Mouse (Mus musculus) CD4-positive naive resting alpha-beta T cell, adult 57 days (primary cell): ENCODE results near the gene Exosc5. TPM values are rescaled to one million over a fixed set of nuclear protein-coding genes. Genes with fewer than 3 reads are reported as not detected.

Experiments
- total RNA-seq: library from RNA; stranded (reverse); gene quantifications from one replicate; pipeline ENCODE4 v1.2.4, GENCODE M21; 2023

Exosc5 gene
- 61.9 TPM for total RNA-seq

GRCm38 (mm10) chr7:25658657-25659472 lies at the start of gene Exosc5, which contains the start of gene Bckdha:
Exosc5 (plus strand) TSS chr7:25659164.
Bckdha (minus strand) TSS chr7:25658981.

GRCm38 (mm10) chr7:25615706-25616011 lies 43.3 kb upstream of the Exosc5 start, which contains the start of gene Erich4:
Erich4 (minus strand) TSS chr7:25615892.

GRCm38 (mm10) chr7:25618865-25619721 lies 39.9 kb upstream of the Exosc5 start, which contains the start of gene Dmac2:
Dmac2 (plus strand) TSS chr7:25619414.

DNA sequence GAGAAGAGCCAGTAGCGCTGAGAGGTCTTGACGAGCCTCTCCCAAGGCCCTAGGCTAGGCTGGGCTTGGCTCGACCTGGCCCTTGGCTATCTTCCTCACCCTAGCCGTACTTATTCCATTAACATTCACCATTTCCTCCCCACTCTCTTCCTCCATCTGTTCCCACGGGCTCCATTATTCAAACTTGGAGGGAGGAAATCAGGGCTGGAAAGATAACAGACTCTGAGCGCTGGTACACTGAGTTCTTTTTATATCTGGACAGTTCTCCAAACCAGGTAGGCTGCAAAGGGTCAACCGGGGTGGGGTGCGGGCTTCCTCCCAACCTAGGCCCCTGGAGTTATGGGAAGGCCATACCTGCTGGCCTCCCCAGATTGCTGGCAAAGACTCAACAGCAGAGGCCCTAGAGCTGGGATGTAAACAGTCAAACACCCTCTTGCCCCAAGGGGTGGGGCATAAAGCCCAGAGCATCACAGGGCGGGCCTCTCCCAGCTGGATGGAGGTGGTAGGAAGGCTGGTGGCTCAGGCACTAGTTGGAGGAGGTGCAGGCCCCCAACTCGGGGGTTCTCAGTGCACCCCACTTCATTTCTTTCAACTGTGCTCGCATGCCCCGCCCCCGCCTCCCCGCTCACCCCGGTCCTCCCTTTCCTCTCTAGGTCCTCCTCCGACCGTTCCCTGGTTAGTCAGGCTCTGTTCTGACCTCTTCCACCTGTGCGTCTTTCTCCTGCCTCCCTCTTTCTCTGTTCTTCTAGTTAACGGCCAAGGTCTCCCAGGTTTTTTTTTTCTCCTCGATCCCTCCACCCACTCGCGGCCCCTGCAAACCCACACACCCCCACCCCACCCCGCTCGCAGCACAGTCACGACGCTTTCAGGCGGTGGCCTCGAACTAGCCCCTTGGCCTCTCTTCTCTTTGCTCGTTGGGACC lies 32.2 kb upstream of the Exosc5 start, which contains the start of gene B3gnt8:
B3gnt8 (plus strand) TSS at position 146 of the 922 bp plus-strand sequence.

DNA sequence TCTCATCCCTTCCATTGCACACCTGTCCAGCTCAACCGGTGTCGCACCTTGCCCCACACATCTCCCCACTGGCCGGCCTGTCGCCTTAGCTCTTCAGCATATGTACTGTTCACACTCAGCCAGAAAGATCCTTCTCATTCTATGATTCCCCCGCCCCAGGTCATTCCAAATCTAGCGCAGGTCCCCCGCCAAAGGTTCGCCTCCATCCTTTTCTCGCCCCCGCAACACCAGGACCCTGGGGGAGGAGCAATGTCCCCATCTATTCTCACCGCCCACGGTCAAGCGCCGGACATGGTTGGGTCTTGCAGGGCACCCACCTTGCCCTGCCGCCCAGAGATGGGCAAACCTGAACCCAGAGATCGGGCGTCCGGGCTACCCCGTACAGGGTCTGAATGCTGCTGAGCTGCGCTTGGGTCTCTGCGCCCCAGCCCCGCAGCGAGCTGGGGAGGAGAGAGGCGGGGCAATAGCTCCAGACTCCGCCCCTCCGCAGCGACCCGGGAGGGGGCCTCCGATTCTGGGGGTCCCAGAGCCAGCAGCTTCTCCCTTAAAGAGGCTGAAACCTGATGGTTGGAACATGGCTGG lies 15.8 kb downstream of the Exosc5 start, which contains the start of gene Tmem91:
Tmem91 (minus strand) TSS at position 448 of the 582 bp plus-strand sequence.

DNA sequence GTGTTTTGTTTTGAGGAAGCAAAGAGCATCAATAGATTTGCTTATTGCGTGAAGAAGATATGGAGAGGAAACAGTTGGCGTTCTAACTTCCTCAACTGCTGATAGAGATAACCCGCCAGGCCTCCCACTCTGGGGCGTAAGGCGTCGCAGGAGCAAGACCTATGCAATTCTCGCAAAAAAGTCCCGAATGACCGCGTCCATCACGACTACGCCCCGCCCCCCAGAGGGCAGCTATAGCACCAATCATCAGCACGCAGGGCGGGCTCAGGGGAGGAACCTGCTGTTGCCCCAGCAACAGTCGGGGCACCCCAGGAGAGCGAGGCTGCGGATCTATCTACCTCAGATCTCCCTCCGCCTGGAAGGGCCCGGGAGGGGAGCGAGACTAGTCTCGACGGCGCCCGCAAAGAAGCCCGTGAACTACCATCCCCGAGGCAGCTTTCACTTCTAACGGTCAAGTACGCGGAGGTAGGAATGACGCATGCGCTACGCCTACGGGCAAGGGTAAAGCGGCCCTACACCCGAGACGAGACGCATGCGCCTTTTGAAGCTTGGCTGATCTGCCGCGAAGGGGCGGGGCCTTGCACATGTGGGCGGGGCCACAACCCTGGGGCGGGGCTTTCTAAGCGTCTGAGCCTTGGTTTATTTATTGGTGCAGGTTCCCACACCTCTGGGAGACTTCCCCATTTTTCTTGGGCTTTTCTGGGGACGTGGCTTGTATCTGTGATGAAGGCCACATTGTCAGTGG lies 21.7 kb downstream of the Exosc5 start, which contains the start of gene B9d2:
B9d2 (plus strand) TSS at position 267 of the 745 bp plus-strand sequence.

DNA sequence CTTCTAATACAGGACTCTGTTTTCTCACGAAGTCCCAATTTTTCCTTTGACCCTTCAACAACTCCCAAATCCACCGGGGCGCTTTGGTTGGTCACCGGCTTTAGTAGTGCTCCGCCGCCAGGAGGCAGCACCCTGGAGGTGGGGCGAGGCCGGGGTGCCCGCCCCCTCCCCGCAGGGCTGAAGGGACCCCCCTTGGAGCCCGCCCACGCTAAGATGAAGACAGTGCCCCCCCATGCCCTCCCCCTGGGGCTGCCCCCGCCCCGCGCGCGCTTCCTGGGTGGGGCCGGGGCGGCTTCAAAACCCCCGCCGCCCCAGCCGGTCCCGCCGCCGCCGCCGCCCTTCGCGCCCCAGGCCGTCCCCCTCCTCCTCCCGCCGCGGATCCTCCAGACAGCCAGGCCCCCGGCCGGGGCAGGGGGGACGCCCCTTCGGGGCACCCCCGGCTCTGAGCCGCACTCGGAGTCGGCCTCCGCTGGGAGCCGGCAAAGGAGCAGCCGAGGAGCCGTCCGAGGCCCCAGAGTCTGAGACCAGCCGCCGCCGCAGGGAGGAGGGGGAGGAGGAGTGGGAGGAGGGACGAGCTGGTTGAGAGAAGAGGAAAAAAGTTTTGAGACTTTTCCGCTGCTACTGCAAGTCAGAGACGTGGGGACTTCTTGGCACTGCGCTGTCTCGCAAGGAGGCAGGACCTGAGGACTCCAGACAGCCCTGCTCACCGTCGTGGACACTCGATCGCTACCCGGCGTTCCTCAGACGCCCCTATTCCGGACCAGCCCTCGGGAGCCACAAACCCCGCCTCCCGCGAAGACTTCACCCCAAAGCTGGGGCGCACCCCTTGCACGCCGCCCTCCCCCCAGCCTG lies 27.9 kb downstream of the Exosc5 start, which contains the start of gene Tgfb1:
Tgfb1 (plus strand) TSS at position 323 of the 852 bp plus-strand sequence.

GRCm38 (mm10) chr7:25718788-25719417 lies 59.9 kb downstream of the Exosc5 start, which contains the start of gene Ccdc97:
Ccdc97 (minus strand) TSS chr7:25719088.

Other genes with a start within 250 kb of the Exosc5 start
- gene Cxcl17, start 246.3 kb upstream of the Exosc5 start, total RNA-seq: not detected
- 2.2 TPM for gene Ceacam1, start 181.6 kb upstream of the Exosc5 start, total RNA-seq
- gene Ceacam2, start 119.3 kb upstream of the Exosc5 start, total RNA-seq: not detected
- not detected for gene Erich4, start 43.3 kb upstream of the Exosc5 start, total RNA-seq
- gene Dmac2, start 39.8 kb upstream of the Exosc5 start, total RNA-seq: 67.2 TPM
- gene B3gnt8, start 32.5 kb upstream of the Exosc5 start, total RNA-seq: 0.68 TPM
- gene Bckdha, start 183 bp upstream of the Exosc5 start, total RNA-seq: 22.5 TPM
- gene Tmem91, start 16.0 kb downstream of the Exosc5 start, total RNA-seq: not detected
- 31.5 TPM for gene B9d2, start 21.6 kb downstream of the Exosc5 start, total RNA-seq
- 147 TPM for gene Tgfb1, start 27.8 kb downstream of the Exosc5 start, total RNA-seq
- gene Ccdc97, start 59.9 kb downstream of the Exosc5 start, total RNA-seq: 106 TPM
- gene Hnrnpul1, start 95.6 kb downstream of the Exosc5 start, total RNA-seq: 219 TPM
- 7.1 TPM for gene Axl, start 129.5 kb downstream of the Exosc5 start, total RNA-seq
- gene Cyp2s1, start 157.7 kb downstream of the Exosc5 start, total RNA-seq: 11.1 TPM
- gene Cyp2b10, start 238.5 kb downstream of the Exosc5 start, total RNA-seq: not detected